Mouse (Mus musculus): ENCODE results near the gene Foxo6. TPM values are rescaled to one million over a fixed set of nuclear protein-coding genes. Genes with fewer than 3 reads are reported as not detected.

The Foxo6 gene
- 10 to 100 TPM; 12.4 to 15.8 TPM for total RNA-seq (2021)

DNA sequence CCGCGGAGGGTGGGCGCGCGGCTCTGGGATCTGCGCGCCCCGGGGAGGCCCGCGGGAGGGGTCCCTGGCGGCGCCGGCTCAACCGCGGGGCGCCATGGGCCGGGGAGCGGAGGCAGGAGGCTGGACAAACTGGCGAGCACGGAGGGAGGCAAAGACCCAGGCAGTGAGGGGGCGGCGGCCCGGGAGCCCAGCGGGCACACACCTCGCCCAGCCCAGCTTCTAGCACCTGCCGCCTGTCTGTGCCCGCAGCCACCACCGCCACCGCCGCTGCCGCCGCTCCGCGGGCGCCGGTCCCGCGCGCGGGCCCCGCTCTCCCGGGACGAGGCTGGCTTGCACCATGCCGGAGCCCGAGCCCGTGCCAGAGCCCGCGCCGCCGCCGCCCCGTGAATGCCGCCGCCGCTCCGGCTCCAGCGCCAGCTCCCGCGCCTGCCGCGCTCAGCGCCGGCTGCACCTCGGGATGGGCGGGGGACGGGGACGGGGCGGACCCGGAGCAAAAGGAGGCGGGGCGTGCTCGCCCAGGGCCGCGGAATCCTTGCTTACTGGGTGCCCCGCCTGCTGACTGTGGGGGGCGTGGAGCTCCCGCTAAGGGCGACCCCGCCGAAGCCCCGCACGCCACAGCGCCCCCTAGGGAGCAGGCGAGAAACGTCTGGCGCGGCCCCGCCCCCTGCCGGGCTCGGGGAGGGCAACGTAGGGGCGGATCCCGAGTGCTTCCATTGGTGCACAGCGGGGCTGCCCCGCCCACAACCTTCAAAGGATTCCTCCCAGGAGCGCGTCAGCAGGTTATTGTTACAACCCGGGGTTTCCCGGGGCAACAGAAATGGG lies at the start of gene Foxo6:
Foxo6 (minus strand) TSS at position 60 of the 822 bp plus-strand sequence.
- peak; percentile 95 to 97 for DNase-seq (ENCODE audit: low spot score in 2 of 2)
- intact Hi-C loops (cut with DNase I) = loop anchor here (1.0 to 5.0 kb wide), 3 partner anchors 40 to 80 kb away; no protein-coding TSS in a partner anchor

DNA sequence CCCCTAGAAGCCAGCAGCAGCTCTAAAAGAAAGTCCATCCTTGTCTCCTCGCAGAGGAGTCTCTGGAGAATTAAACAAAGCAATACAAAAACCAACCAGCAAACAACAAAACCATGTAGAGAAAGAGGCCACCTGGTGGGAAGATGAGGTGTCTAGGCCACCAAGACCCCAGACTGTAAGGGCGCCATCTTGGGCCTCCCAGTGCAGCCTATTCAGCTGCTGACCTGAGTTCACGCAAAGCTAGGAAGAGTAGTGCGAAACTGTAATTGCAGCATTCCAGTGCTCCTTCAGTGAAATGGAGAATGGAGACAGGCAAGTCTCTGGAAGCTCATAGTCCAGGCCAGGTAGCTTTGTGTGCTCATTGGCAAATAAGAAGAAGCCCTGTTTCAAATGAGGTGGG lies 47.2 kb upstream of the Foxo6 start:
- no peak for DNase-seq (ENCODE audit: low spot score in 2 of 2)
- intact Hi-C loops (cut with DNase I) = no loop called here

DNA sequence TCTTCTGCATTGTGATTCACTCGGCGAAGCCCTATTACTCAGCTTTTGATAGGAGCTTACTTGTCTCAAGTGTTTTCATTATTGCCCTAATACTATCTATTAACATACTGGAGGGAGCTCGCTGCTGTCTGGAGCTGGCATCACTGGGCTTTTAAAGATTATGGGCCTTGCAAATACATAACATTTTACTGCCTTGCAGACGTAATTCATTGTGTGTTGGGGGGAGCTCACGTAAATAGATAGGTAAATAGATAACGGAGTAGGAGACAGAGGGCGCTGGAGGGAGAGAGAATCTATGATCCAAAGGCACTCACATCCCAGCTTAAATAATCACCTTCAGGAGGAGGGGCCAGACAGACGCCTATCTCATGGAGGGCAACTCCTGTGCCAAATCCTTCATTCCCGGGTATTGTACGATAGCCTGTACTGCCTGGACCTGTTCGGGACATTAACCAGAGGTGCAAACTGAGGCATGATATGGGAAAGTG lies 45.8 kb upstream of the Foxo6 start:
- DNase-seq (ENCODE audit: low spot score in 2 of 2) = no peak
- intact Hi-C loops (cut with DNase I) = no loop called here

DNA sequence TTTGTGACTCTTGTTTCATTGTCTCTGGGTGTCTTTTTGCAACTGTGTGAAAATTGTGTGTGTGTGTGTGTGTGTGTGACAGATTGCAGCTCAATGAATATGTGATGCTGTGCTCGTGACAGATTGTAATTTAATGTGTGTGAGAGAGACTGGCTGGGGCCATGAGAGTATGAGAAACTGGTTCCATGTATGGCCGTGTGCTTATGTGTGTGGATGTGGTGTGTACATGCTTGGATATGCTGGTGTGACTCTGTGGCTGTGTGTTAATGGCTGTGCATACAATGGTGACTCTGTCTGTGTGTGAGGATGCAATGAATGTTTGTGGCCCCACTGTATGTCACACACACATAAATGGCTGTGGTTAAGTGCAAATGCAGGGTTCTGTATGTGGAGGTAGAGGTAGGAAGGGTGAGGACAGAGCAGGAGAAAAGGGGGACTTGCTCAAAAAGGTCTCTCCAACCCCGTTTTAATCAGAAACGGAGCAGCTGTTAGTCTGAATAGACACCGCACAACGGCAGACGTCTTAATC lies 45.3 kb upstream of the Foxo6 start:
- intact Hi-C loops (cut with DNase I) = no loop called here
- no peak for DNase-seq (ENCODE audit: low spot score in 2 of 2)

DNA sequence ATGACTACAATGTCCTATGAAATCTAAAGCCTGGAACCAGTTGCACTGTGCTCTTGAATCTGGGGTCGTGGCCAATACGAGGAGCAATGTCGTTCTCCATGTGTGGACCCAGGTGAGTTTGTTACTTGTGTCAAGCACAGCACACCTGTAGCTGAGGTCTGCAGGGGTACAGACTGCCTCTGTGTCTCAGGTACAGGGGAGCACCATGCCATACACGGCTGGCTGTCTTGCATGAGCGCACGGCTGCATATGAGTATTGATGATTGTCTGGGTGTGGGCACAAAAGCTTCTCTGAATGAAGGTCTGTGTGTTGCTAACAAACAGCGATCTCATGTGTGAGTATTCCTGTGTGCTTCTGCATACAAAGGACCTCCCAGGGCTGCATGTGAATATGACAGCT lies 44.8 kb upstream of the Foxo6 start:
- DNase-seq (ENCODE audit: low spot score in 2 of 2) = no peak
- intact Hi-C loops (cut with DNase I) = no loop called here

DNA sequence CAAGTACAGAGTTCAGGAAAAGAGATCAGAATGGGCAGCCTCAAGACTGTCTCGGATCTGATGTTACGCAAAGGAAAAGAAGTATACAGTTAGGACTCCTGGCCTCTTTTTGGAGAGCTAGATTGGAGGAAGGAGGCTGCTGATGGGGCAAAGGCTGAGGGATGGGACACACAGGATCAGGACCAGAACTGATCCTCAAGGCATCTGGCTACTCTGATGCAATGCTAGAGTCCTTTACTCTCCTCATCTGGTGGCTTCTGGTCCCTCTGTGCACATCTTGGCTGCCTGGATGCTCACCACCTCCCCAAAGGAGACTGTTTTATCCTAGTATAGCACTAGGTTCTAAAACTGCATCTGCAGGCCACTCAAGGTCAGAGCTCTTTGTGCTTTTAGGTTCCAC lies 44.4 kb upstream of the Foxo6 start:
- intact Hi-C loops (cut with DNase I) = no loop called here
- DNase-seq (ENCODE audit: low spot score in 2 of 2) = no peak

DNA sequence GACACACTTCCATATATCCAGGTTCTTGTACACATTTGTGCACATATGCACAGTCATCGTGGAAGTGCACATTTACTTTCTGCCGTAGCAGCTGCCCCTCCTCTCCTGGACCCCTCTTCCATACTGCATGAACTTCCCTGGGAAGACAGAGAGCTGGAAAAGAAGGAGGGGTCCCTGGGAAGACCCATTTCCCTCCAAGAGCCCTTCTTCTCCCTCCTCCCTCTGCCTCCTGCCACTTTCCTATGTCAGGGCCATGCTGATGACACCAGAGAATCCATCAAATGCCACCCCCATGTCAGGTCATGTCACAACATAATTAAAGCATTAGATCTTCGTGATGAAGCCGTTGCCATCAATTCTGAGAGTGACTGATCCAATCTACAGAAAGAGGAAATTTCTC lies 38.6 kb upstream of the Foxo6 start:
- intact Hi-C loops (cut with DNase I) = no loop called here

DNA sequence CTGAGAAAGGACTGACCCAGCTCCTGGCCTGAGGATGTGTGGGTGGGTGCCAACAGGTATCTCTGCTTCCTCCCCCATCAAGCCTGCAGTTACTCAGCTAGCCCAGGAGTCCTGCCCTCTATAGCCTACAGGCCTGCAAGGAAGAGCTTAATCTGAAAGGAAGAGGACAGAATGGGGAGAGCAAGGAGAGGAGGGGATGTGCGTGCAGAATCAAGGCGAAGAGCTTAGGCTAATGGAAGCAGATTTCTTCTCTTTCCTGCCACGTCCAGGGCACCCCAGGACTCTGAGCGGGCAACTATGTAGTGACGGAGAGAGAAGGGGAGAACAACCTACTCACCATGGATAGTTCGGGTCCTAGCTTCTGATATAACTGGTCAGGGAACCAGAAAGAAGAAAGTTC lies 37.9 kb upstream of the Foxo6 start:
- intact Hi-C loops (cut with DNase I) = no loop called here

More for the DNA sequence above, 38.6 kb upstream of the Foxo6 start:
- DNase-seq (ENCODE audit: low spot score in 2 of 2) = no peak

DNA sequence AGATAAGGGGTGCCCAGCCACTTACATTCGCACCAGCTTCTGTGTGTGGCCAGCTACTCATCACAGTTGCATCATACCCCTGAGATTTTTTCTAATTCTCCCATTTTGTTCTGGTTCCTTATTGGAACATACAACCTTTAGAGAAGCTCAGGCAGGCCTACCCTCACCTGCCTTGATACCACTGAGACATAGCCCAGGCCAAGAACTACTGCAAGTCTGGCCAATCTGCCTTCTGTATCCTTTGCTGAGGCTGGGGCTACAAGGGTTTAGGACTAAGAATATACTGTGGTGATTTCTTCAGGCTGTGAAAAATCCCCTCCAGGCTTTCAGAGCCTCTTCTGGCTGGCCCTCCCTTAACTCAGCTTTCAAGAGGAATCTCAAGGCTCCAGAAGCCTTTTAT lies 36.7 kb upstream of the Foxo6 start:
- no peak for DNase-seq (ENCODE audit: low spot score in 2 of 2)
- intact Hi-C loops (cut with DNase I) = loop anchor here (2.0 to 5.0 kb wide), 2 partner anchors 48 to 99 kb away; no protein-coding TSS in a partner anchor

More for the DNA sequence above, 37.9 kb upstream of the Foxo6 start:
- no peak for DNase-seq (ENCODE audit: low spot score in 2 of 2)

DNA sequence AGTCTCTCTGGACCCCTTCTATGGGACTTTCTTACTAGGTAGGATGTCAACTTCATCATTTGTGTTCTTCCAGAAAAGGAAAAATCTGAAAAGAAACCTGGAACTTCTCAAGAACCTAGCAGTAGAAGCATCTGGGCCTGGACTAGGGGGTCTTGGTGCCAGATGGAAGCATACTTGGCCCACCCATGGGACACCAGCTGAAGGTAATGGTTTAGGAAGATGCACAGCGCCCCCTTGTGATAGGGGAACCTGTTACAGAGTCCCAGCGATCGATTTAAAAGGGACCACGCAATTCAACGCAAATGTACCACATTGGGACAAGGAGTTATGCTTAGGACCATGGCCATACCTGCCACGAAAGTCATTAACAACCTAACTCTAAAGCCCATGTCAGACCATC lies 36.0 kb upstream of the Foxo6 start:
- intact Hi-C loops (cut with DNase I) = loop anchor here (2.0 to 5.0 kb wide), 2 partner anchors 49 to 98 kb away; no protein-coding TSS in a partner anchor
- peak in 1 of 2 experiments; percentile 33 for DNase-seq (ENCODE audit: low spot score in 2 of 2)

DNA sequence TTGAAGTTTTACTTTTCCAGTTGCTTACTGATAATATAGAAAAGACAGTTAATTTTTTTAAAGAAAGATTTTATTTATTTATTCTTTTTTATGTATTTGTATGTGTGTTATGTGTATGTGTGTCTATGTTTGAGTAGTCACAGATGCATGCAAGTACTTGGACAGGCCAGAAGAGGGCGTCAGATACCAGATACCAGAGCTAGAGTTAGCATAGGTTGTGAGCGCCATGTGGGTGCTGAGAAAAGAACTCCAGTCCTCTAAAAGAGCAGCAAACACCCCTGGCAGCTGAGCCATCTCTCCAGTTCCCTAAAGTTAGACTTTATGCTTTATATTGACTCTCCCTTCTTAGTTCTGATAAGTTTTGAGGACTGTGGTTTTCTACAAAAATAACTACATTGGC lies 30.4 kb upstream of the Foxo6 start:
- intact Hi-C loops (cut with DNase I) = no loop called here
- DNase-seq (ENCODE audit: low spot score in 2 of 2) = no peak

DNA sequence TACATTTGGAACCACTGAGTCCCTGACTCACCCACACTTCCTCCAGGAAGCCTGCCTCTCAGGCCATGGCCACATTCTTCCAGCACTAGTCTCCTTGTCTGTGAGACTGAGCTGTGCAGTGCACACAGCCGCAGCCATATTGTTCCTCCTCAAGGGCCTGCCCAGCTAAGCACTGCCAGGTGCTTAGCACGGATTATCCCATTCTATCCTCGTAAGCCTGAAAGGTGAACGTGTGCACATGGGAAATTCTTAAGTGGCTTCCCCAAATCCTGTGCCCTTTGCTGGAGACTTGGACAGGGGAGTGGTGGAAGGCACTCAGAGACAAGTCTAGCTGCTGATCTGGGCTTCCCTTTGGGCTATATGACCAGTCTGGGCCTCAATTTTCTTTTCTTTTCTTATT lies 29.6 kb upstream of the Foxo6 start:
- no peak for DNase-seq (ENCODE audit: low spot score in 2 of 2)
- intact Hi-C loops (cut with DNase I) = no loop called here

DNA sequence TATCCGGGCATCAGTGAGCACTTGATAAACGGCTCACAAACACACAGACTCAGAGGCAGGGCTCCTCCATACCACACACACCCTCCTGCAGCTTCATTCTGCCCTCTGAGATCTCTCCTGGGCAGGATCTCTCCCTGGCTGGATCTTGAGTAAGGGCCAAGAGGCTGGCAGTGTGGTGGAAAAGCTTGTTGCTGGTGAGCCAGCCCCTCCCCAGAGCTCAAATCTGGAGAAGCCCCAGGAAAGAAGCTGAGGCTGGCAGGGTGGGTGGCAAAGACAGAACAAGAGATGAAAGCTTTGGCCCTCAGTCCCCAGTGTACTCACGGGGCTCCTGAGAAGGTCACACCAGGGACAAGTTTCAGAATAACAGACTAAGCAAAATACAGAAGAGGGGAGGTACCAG lies 27.4 kb upstream of the Foxo6 start:
- DNase-seq (ENCODE audit: low spot score in 2 of 2) = no peak
- intact Hi-C loops (cut with DNase I) = no loop called here

DNA sequence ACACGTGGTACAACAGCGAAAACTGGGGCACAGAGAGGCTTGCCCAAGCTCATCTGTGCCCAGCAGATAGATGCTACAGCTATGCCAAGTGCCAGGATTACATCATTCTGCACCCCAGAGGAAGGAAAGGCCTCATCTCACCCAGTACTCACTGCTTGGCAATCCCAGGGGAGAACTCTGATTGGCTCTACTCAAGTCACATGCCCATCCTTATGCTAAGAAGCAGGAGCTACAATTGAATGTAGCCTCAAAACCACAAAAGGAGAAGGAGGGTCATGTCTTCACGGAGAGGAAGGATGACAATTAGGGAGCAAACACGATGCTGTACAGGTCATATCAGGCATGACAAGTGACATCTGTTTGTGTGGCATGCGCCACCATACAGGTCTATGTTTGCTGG lies 26.2 kb upstream of the Foxo6 start:
- intact Hi-C loops (cut with DNase I) = no loop called here
- no peak for DNase-seq (ENCODE audit: low spot score in 2 of 2)

DNA sequence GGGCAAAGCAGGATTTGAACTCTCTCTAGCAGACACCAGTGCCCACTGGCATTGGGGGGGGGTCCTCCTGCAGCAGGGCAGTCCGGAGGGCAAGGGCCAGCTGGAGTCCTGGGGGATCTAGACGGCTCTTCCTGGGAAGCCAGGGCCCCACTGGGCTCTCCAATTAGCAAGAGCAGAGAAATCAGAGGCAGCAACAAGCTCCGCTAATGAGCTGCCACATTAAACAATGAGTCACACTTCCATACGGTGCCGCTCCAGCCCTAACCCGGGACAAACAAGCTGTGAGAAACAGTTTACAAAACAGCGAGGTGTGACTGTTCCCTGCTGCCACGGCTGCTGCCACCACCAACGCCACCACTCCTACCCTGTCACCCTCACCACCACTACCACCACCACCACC lies 17.4 kb upstream of the Foxo6 start:
- no peak for DNase-seq (ENCODE audit: low spot score in 2 of 2)
- intact Hi-C loops (cut with DNase I) = no loop called here

DNA sequence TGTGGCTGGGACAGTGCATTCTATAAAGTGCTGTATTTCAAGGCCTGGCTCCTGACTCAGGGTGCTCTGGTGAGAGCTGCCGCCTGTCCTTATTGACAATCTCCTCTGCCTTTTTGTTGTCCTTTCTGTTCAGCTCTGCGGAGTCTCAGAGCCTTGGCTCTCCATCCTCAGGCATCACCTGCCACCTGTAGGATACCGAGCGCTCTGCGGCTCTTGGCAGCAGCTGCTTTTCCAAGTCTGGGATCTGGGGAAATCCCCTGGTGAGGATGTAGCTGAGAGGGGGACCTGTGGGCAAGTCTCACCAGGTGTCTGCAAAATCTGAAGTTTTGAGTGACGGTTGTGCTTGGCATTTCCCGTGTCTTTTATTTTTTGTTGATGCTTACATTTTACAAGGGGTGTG lies 12.1 kb upstream of the Foxo6 start:
- DNase-seq (ENCODE audit: low spot score in 2 of 2) = no peak
- intact Hi-C loops (cut with DNase I) = no loop called here

DNA sequence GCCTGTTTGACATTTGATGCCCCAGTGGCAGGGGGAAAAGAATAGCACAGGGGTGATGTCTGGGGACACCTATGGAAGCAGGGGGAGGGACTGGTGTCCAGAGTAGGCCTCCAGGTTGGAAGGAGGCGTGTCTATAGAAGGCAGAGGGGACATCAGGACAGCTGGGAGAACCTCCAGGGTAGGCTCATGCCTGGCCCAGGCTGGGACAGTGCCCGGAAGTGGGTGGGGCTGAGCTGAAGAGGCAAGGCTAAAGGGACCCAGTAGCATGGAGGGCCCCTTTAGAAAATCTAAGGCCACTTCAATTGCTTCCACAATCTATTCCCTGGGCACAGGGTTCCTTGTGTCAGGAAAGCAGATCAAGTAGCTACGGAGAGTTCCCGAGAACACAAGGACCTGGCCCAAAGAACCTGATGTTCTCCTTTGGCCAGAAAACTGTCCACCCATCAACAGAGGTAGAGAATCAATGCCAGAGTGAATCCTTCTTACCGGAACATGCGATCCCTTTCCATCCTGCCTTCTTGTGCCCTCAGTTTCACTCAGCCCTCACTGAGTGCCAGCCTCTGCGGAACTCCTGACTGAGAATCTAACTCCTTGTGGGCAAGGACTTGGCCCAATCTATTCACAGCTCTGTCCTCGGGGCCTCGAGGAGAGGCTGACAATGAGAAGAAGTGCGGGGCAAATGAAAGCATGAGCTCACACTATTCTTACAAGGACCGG lies 4.1 kb upstream of the Foxo6 start:
- DNase-seq (ENCODE audit: low spot score in 2 of 2) = no peak
- intact Hi-C loops (cut with DNase I) = no loop called here

DNA sequence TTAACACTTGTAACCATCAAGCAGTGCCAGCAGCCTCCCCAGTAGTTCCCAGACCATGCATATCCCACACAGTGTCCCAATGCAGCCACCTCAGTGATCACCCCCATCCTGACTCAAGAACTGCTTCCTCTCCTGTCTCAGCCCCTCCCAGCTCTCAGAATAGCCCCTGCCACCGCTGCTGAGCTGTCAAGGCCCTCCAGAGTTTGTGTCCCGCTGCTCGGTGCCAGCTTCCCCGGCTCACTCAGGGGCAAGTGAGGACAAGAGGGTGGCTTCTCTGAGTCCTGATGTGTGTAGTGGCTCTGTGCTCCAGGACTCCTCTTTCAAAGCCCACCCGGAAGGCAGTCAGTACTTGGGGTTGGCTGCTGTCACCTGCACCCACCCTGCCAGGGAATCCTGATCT lies 3.3 kb upstream of the Foxo6 start:
- DNase-seq (ENCODE audit: low spot score in 2 of 2) = no peak
- intact Hi-C loops (cut with DNase I) = no loop called here

DNA sequence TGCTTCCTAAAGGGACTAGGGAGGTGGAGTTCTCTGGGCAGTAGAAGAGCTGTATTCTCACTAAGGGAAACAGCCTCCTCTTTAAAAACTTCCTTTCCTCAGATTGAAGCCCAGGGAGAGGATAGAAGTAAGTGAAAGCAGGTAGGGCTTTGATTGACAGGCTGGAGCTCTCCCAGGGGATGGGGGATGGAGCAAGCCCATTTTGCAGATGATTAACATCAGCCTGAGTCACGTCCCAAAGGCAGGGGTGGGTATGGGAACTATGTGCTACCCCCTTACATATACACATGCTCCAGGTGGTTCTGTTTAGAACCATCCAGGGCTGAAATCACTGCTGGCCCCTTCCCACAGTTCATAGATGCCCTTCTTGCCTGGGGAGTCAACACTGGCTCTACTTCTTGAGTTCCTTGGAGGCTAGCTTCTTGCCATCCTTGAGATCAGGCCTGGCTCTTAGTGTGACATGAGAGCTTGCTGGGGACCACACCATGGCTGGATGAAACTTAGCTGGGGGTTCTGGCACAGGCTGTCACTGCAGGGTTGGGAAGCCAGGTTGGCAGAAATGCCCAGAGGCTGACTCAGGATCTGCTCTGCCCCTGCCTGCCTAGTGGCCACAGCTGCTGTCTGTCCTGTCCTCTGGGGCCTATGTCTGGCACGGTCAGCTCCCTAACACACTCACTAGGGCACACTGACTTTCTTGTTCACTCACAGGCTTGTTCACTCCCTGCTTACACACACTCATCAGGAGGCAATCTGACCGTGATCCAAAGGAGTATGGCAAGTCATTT lies 2.2 kb upstream of the Foxo6 start:
- intact Hi-C loops (cut with DNase I) = loop anchor here (5.0 kb wide), 2 partner anchors 42 to 78 kb away; no protein-coding TSS in a partner anchor
- DNase-seq (ENCODE audit: low spot score in 2 of 2) = no peak
